Mouse (Mus musculus): ENCODE measurements around the gene Gabrb3.

- no peak for TF ChIP-seq CTCF (IDR thresholded peaks at IDR 0.05; ENCODE audit: low read depth, low read length)
- no peak for TF ChIP-seq POLR2AphosphoS5 (IDR thresholded peaks at IDR 0.05; ENCODE audit: insufficient replicate concordance, low read depth, low read length)
- TF ChIP-seq TAL1 (conservative IDR thresholded peaks at IDR 0.05; ENCODE audit: low read depth, low read length), result no peak
- no peak for TF ChIP-seq GATA1 (IDR thresholded peaks at IDR 0.05; ENCODE audit: borderline replicate concordance, low read length)
- no peak for TF ChIP-seq GATA2 (IDR thresholded peaks at IDR 0.05; ENCODE audit: borderline replicate concordance, low read depth, low read length)
Measured at GRCm38 (mm10) chr7:57386517-57387340, 32.8 kb upstream of the Gabrb3 start, which contains the start of gene Gabrg3.

All from G1E (cell line).